ENCODE assay signal across 9 mouse cellular contexts in genomic region chr5:120127641-120128040, GRCm38 (mm10). TPM values are rescaled to one million over a fixed set of nuclear protein-coding genes. Genes with fewer than 3 reads are reported as not detected.
DNase-seq lines count a peak whose midpoint lies in the region; ATAC-seq lines count a peak whose summit lies in the region.
"Had no signal": no experiment of that assay in that cellular context is flagged by ENCODE, and none has a peak within 500 bp of the region (broad histone marks: within the 10 kb centered on the region; RNA-seq: fewer than 3 reads in every experiment).

No protein-coding gene starts in this region.

- no peaks in the 10 kb centered on the region for H3K27me3 ChIP-seq in intestine, embryonic 14.5 days (replicated peaks; ENCODE audit: control insufficient read depth, insufficient read depth, low read length)
- H3K27me3 ChIP-seq in intestine, embryonic 15.5 days (replicated peaks) = no peaks in the 10 kb centered on the region
- H3K27me3 ChIP-seq in limb, embryonic 10.5 days (ENCODE audit: low read depth, poor library complexity, severe bottlenecking) = no peaks in the 10 kb centered on the region
- H3K27me3 ChIP-seq: heart, embryonic 15.5 days; stomach, embryonic 15.5 days had no signal

- DNase-seq in intestine, embryonic 14.5 days (ENCODE audit: low spot score) = peak; percentile 56
- DNase-seq in 3T3-L1 (ENCODE audit: low read depth, low spot score) = peak; percentile 43
- DNase-seq in B cell, adult 2 months = peak; percentile 39 to 51
- peak; percentile 63 for DNase-seq in limb, embryonic 10.5 days (ENCODE audit: low spot score)
- DNase-seq in yolk sac, embryonic 10.5 days (ENCODE audit: low spot score) = no peak
- DNase-seq in heart, adult 8-10 months (ENCODE audit: low spot score) = no peak

- ATAC-seq in intestine, embryonic 14.5 days (replicated peaks; ENCODE audit: low FRiP score, low TSS enrichment, low read depth) = no peak
- no peak for ATAC-seq in intestine, embryonic 15.5 days

- no peaks in the 10 kb centered on the region for H3K4me1 ChIP-seq in intestine, embryonic 14.5 days (replicated peaks; ENCODE audit: control insufficient read depth, insufficient read depth, low read length)
- H3K4me1 ChIP-seq in intestine, embryonic 15.5 days (replicated peaks) = no peaks in the 10 kb centered on the region
- peaks cover 8% of the 10 kb centered on the region; the same call in 1 of the 2 replicates for H3K4me1 ChIP-seq in limb, embryonic 10.5 days
- H3K4me1 ChIP-seq: heart, embryonic 15.5 days; stomach, embryonic 15.5 days had no signal

- no peak overlapping the region for H3K27ac ChIP-seq in intestine, embryonic 14.5 days (ENCODE audit: low read depth)
- H3K27ac ChIP-seq in intestine, embryonic 15.5 days = no peak overlapping the region
- H3K27ac ChIP-seq in limb, embryonic 10.5 days = no peak overlapping the region
- H3K27ac ChIP-seq: heart, embryonic 15.5 days; stomach, embryonic 15.5 days had no signal

- no peak overlapping the region for H3K4me2 ChIP-seq in intestine, embryonic 14.5 days (ENCODE audit: low read length)
- no peak overlapping the region for H3K4me2 ChIP-seq in intestine, embryonic 15.5 days (replicated peaks)
- H3K4me2 ChIP-seq: heart, embryonic 15.5 days; stomach, embryonic 15.5 days had no signal

- no peaks in the 10 kb centered on the region for H3K9me3 ChIP-seq in intestine, embryonic 14.5 days (ENCODE audit: control insufficient read depth, low read length)
- no peaks in the 10 kb centered on the region for H3K9me3 ChIP-seq in intestine, embryonic 15.5 days
- H3K9me3 ChIP-seq in limb, embryonic 10.5 days (replicated peaks) = no peaks in the 10 kb centered on the region
- H3K9me3 ChIP-seq: heart, embryonic 15.5 days; stomach, embryonic 15.5 days had no signal

- no peak overlapping the region for H3K4me3 ChIP-seq in intestine, embryonic 14.5 days (ENCODE audit: low read depth, low read length)
- H3K4me3 ChIP-seq in intestine, embryonic 15.5 days (replicated peaks) = no peak overlapping the region
- no peak overlapping the region for H3K4me3 ChIP-seq in limb, embryonic 10.5 days
- H3K4me3 ChIP-seq: heart, embryonic 15.5 days; stomach, embryonic 15.5 days had no signal

- WGBS in intestine, embryonic 14.5 days = 61% methylated on average over 10 of the region's 10 CpGs
- 56% methylated on average over 10 of the region's 10 CpGs for WGBS in intestine, embryonic 15.5 days
- 64% methylated on average over 10 of the region's 10 CpGs for WGBS in limb, embryonic 10.5 days

- no peak overlapping the region for H3K9ac ChIP-seq in intestine, embryonic 14.5 days (ENCODE audit: low read length)
- no peak overlapping the region for H3K9ac ChIP-seq in intestine, embryonic 15.5 days
- H3K9ac ChIP-seq: heart, embryonic 15.5 days; stomach, embryonic 15.5 days had no signal

- peaks cover 69% of the 10 kb centered on the region for H3K36me3 ChIP-seq in intestine, embryonic 14.5 days (ENCODE audit: control insufficient read depth, insufficient read depth, low read length)
- H3K36me3 ChIP-seq in intestine, embryonic 15.5 days = peaks cover 50% of the 10 kb centered on the region
- peaks cover 100% of the 10 kb centered on the region for H3K36me3 ChIP-seq in limb, embryonic 10.5 days

RNA-seq across cellular contexts. Expression of gene Rbm19, which starts 11.4 kb away (rescaled TPM):
- 22.0 and 29.2 TPM in 2 replicates for polyA plus RNA-seq in intestine, embryonic 14.5 days (2014; fragmentation: Nextera tagmentation; extraction: Ambion mirVana)
- 25.1 and 25.8 TPM in 2 replicates for polyA plus RNA-seq in intestine, embryonic 15.5 days (2015; fragmentation: Nextera tagmentation; extraction: Ambion mirVana)
- polyA plus RNA-seq in limb, embryonic 10.5 days (2016; fragmentation: Nextera tagmentation; extraction: Ambion mirVana) = 37.4 and 45.1 TPM in 2 replicates
- total RNA-seq in heart, adult 8-10 months (2022) = 10 to 100 TPM; 18.9 to 25.9 (median 21.1) TPM

Comparison
In these comparisons a context has a peak if more than half of its experiments do, and no peak if none do; other contexts are left out.
1. DNase-seq: peak in intestine, embryonic 14.5 days (single experiment), 3T3-L1 (single experiment), B cell, adult 2 months (2 of 2) and limb, embryonic 10.5 days (single experiment); none in yolk sac, embryonic 10.5 days (single experiment) and heart, adult 8-10 months (single experiment).